Mouse (Mus musculus): ENCODE measurements around the gene Ushbp1.

GRCm38 (mm10) chr8:71407441-71407840, 11.8 kb upstream of the Ushbp1 start:
- TF ChIP-seq CTCF (IDR thresholded peaks at IDR 0.05; ENCODE audit: control insufficient read depth, insufficient read depth, insufficient read length), result no peak
- TF ChIP-seq CEBPB (IDR thresholded peaks at IDR 0.05; ENCODE audit: low read depth), result no peak
- TF ChIP-seq USF1 (IDR thresholded peaks at IDR 0.05; ENCODE audit: low read depth), result no peak
- no peak for TF ChIP-seq MAX (IDR thresholded peaks at IDR 0.05)
- TF ChIP-seq MYOG (IDR thresholded peaks at IDR 0.05; ENCODE audit: control insufficient read depth, extremely low read depth, insufficient read length), result no peak

Measured in C2C12 (cell line).